Mouse (Mus musculus): Measurements from ENCODE around the gene Dnajc16.

GRCm38 (mm10) chr4:141810975-141811374 is 20.2 kb upstream of the Dnajc16 start:
- TF ChIP-seq GATA1 (IDR thresholded peaks at IDR 0.05; ENCODE audit: low read length) (no peak), TAL1 (IDR thresholded peaks at IDR 0.05; ENCODE audit: low read length) (no peak)

Data from erythroblast, embryonic 14.5 days (primary cell).